Mouse (Mus musculus) CH12.LX (cell line): Measurements from ENCODE around the gene Gm48551. TPM values are rescaled to one million over a fixed set of nuclear protein-coding genes. Genes with fewer than 3 reads are reported as not detected.

Source experiments
- DNase-seq: peaks from one replicate; pipeline ENCODE4 v3.0.0-alpha.2; 2013; ENCODE audit errors: extremely low read depth
- H3K27ac ChIP-seq: 2 replicates; pipeline ENCODE4 v1.5.1; 2012; ENCODE audit warnings: low read depth, mild to moderate bottlenecking, control low read depth, moderate library complexity; ENCODE audit not compliant: insufficient read depth
- H3K27me3 ChIP-seq: replicated peaks from 2 replicates; pipeline ENCODE3; 2012; ENCODE audit warnings: inconsistent platforms
- H3K36me3 ChIP-seq, 2 experiments: replicated peaks in 1 of 2; 2 replicates each; pipeline versions ENCODE3 to v1.6.1; 2012; ENCODE audit warnings: inconsistent platforms in 1 of 2, low read length in 1 of 2, mild to moderate bottlenecking in 1 of 2, mixed read lengths in 1 of 2, moderate library complexity in 1 of 2; ENCODE audit not compliant: control insufficient read depth in 1 of 2, insufficient read depth in 1 of 2
- H3K4me1 ChIP-seq, 2 experiments: 2 replicates each; pipeline ENCODE4 v1.6.1; 2012; ENCODE audit warnings: inconsistent platforms in 1 of 2, moderate library complexity in 1 of 2; ENCODE audit not compliant: insufficient read depth in 2 of 2, control insufficient read depth in 1 of 2
- H3K4me2 ChIP-seq: 2 replicates; pipeline ENCODE4 v1.6.1; 2012; ENCODE audit warnings: low read depth, mild to moderate bottlenecking, control low read depth; ENCODE audit not compliant: poor library complexity, insufficient read depth, severe bottlenecking
- H3K4me3 ChIP-seq, 3 experiments: fragments of 150-350 bp in 1 of 3; sonication (generic) in 1 of 3; replicated peaks in 1 of 3; 2 replicates each; pipeline versions ENCODE3 to v1.5.1; 2011 to 2012; ENCODE audit warnings: low read depth in 2 of 3, low read length in 2 of 3, mild to moderate bottlenecking in 2 of 3, moderate library complexity in 2 of 3, control low read depth in 1 of 3, improper control_type of control experiment in 1 of 3, inconsistent platforms in 1 of 3, mixed read lengths in 1 of 3; ENCODE audit not compliant: poor library complexity in 1 of 3
- H3K79me2 ChIP-seq: replicated peaks from 2 replicates; pipeline ENCODE4 v1.6.1; 2012; ENCODE audit warnings: mild to moderate bottlenecking, moderate library complexity; ENCODE audit not compliant: control insufficient read depth, poor library complexity, insufficient read depth, severe bottlenecking; ENCODE audit errors: extremely low read depth
- H3K9ac ChIP-seq: 2 replicates; pipeline ENCODE4 v1.6.1; 2012; ENCODE audit warnings: low read depth, mild to moderate bottlenecking, control low read depth, moderate library complexity; ENCODE audit not compliant: insufficient read depth
- H3K9me3 ChIP-seq: replicated peaks from 2 replicates; pipeline ENCODE3; 2012; ENCODE audit warnings: low read length, inconsistent platforms, mixed read lengths
- BHLHE40 ChIP-seq: IDR thresholded peaks from 2 replicates; pipeline ENCODE4 v1.6.1; 2011; ENCODE audit warnings: mild to moderate bottlenecking, low read depth, low read length, improper control_type of control experiment
- CHD1 ChIP-seq: IDR thresholded peaks from 2 replicates; pipeline ENCODE4 v1.6.1; 2012; ENCODE audit warnings: low read depth, low read length, improper control_type of control experiment, inconsistent platforms
- CHD2 ChIP-seq: IDR thresholded peaks from 2 replicates; pipeline ENCODE4 v1.6.1; 2011; ENCODE audit warnings: low read length, improper control_type of control experiment
- CTCF ChIP-seq, 2 experiments: IDR thresholded peaks in 1 of 2; conservative IDR thresholded peaks in 1 of 2; 2 replicates each; pipeline ENCODE4 v1.5.1; 2011 to 2012; ENCODE audit warnings: low read depth in 2 of 2, low read length in 2 of 2, improper control_type of control experiment in 1 of 2, inconsistent platforms in 1 of 2, mild to moderate bottlenecking in 1 of 2, moderate library complexity in 1 of 2
- E2F4 ChIP-seq: IDR thresholded peaks from 2 replicates; pipeline ENCODE4 v1.6.1; 2011; ENCODE audit warnings: low read depth, low read length, improper control_type of control experiment; ENCODE audit not compliant: insufficient replicate concordance
- ELF1 ChIP-seq: IDR thresholded peaks from 2 replicates; pipeline ENCODE4 v1.6.1; 2014; ENCODE audit warnings: low read depth, mild to moderate bottlenecking, inconsistent platforms, low read length, improper control_type of control experiment
- EP300 ChIP-seq: IDR thresholded peaks from 2 replicates; pipeline ENCODE4 v1.6.1; 2011; ENCODE audit warnings: low read length, improper control_type of control experiment
- ETS1 ChIP-seq: conservative IDR thresholded peaks from 2 replicates; pipeline ENCODE4 v1.6.1; 2012; ENCODE audit warnings: low read depth, mild to moderate bottlenecking, inconsistent platforms, low read length, improper control_type of control experiment, moderate library complexity
- GABPA ChIP-seq: IDR thresholded peaks from 2 replicates; pipeline ENCODE4 v1.6.1; 2012; ENCODE audit warnings: low read depth, low read length, improper control_type of control experiment, inconsistent platforms; ENCODE audit not compliant: insufficient replicate concordance
- HCFC1 ChIP-seq: IDR thresholded peaks from 2 replicates; pipeline ENCODE4 v1.6.1; 2012; ENCODE audit warnings: low read depth, mild to moderate bottlenecking, inconsistent platforms, low read length, improper control_type of control experiment
- IRF4 ChIP-seq: IDR thresholded peaks from 2 replicates; pipeline ENCODE4 v1.6.1; 2014; ENCODE audit warnings: low read depth, mild to moderate bottlenecking, inconsistent platforms, low read length, improper control_type of control experiment
- JUN ChIP-seq: IDR thresholded peaks from 2 replicates; pipeline ENCODE4 v1.6.1; 2011; ENCODE audit warnings: low read depth, mild to moderate bottlenecking, low read length, improper control_type of control experiment, moderate library complexity; ENCODE audit not compliant: insufficient read depth
- JUND ChIP-seq: conservative IDR thresholded peaks from 2 replicates; pipeline ENCODE4 v1.6.1; 2011; ENCODE audit warnings: low read depth, low read length, improper control_type of control experiment
- KAT2A ChIP-seq: IDR thresholded peaks from 2 replicates; pipeline ENCODE4 v1.6.1; 2012; ENCODE audit warnings: low read length, improper control_type of control experiment, inconsistent platforms; ENCODE audit not compliant: insufficient replicate concordance
- MAFK ChIP-seq: IDR thresholded peaks from 2 replicates; pipeline ENCODE4 v1.6.1; 2011; ENCODE audit warnings: low read length, improper control_type of control experiment; ENCODE audit not compliant: insufficient replicate concordance
- MAX ChIP-seq: IDR thresholded peaks from 2 replicates; pipeline ENCODE4 v1.6.1; 2011; ENCODE audit warnings: low read length, improper control_type of control experiment
- MAZ ChIP-seq: IDR thresholded peaks from 2 replicates; pipeline ENCODE4 v1.6.1; 2012; ENCODE audit warnings: low read depth, mild to moderate bottlenecking, inconsistent platforms, low read length, improper control_type of control experiment, moderate library complexity
- MEF2A ChIP-seq: IDR thresholded peaks from 2 replicates; pipeline ENCODE4 v1.6.1; 2014; ENCODE audit warnings: low read depth, mild to moderate bottlenecking, inconsistent platforms, low read length, improper control_type of control experiment, borderline replicate concordance
- MXI1 ChIP-seq: IDR thresholded peaks from 2 replicates; pipeline ENCODE4 v1.6.1; 2011; ENCODE audit warnings: mild to moderate bottlenecking, low read depth, low read length, improper control_type of control experiment
- MYC ChIP-seq: IDR thresholded peaks from 2 replicates; pipeline ENCODE4 v1.6.1; 2011; ENCODE audit warnings: low read depth, mild to moderate bottlenecking, improper control_type of control experiment, low read length
- NELFE ChIP-seq: IDR thresholded peaks from 2 replicates; pipeline ENCODE4 v1.6.1; 2011; ENCODE audit warnings: low read depth, low read length, improper control_type of control experiment
- NRF1 ChIP-seq: IDR thresholded peaks from 2 replicates; pipeline ENCODE4 v1.6.1; 2014; ENCODE audit warnings: low read depth, mild to moderate bottlenecking, inconsistent platforms, low read length, improper control_type of control experiment, moderate library complexity
- PAX5 ChIP-seq: IDR thresholded peaks from 2 replicates; pipeline ENCODE4 v1.6.1; 2012; ENCODE audit warnings: low read length, inconsistent platforms, mixed read lengths
- POLR2A ChIP-seq: IDR thresholded peaks from 2 replicates; pipeline ENCODE4 v1.6.1; 2011; ENCODE audit warnings: low read depth, mild to moderate bottlenecking, improper control_type of control experiment, low read length
- POLR2AphosphoS2 ChIP-seq: IDR thresholded peaks from 2 replicates; pipeline ENCODE4 v1.6.1; 2011; ENCODE audit warnings: low read depth, low read length, improper control_type of control experiment
- RAD21 ChIP-seq: IDR thresholded peaks from 2 replicates; pipeline ENCODE4 v1.6.1; 2011; ENCODE audit warnings: low read depth, mild to moderate bottlenecking, low read length, improper control_type of control experiment, moderate library complexity
- RCOR1 ChIP-seq: conservative IDR thresholded peaks from 2 replicates; pipeline ENCODE4 v1.6.1; 2012; ENCODE audit warnings: low read depth, mild to moderate bottlenecking, inconsistent platforms, low read length, improper control_type of control experiment
- SIN3A ChIP-seq: IDR thresholded peaks from 2 replicates; pipeline ENCODE4 v1.6.1; 2012; ENCODE audit warnings: low read length, improper control_type of control experiment, inconsistent platforms
- SMC3 ChIP-seq: IDR thresholded peaks from 2 replicates; pipeline ENCODE4 v1.6.1; 2011; ENCODE audit warnings: low read depth, low read length, improper control_type of control experiment
- TBP ChIP-seq: conservative IDR thresholded peaks from 2 replicates; pipeline ENCODE4 v1.6.1; 2011; ENCODE audit warnings: low read depth, low read length, improper control_type of control experiment
- TCF12 ChIP-seq: IDR thresholded peaks from 2 replicates; pipeline ENCODE4 v1.6.1; 2014; ENCODE audit warnings: low read depth, mild to moderate bottlenecking, inconsistent platforms, low read length, improper control_type of control experiment
- UBTF ChIP-seq: IDR thresholded peaks from 2 replicates; pipeline ENCODE4 v1.6.1; 2012; ENCODE audit warnings: low read depth, mild to moderate bottlenecking, inconsistent platforms, low read length, improper control_type of control experiment, moderate library complexity
- USF1 ChIP-seq: IDR thresholded peaks from 2 replicates; pipeline ENCODE4 v1.6.1; 2014; ENCODE audit warnings: low read depth, mild to moderate bottlenecking, inconsistent platforms, low read length, improper control_type of control experiment
- USF2 ChIP-seq: conservative IDR thresholded peaks from 2 replicates; pipeline ENCODE4 v1.6.1; 2011; ENCODE audit warnings: low read depth, low read length, improper control_type of control experiment
- ZC3H11A ChIP-seq: IDR thresholded peaks from 2 replicates; pipeline ENCODE4 v1.6.1; 2012; ENCODE audit warnings: low read depth, mild to moderate bottlenecking, inconsistent platforms, low read length, improper control_type of control experiment
- ZKSCAN1 ChIP-seq: IDR thresholded peaks from 2 replicates; pipeline ENCODE4 v1.6.1; 2012; ENCODE audit warnings: low read depth, inconsistent platforms, low read length, improper control_type of control experiment, borderline replicate concordance
- ZMIZ1 ChIP-seq: IDR thresholded peaks from 2 replicates; pipeline ENCODE4 v1.6.1; 2012; ENCODE audit warnings: low read depth, mild to moderate bottlenecking, inconsistent platforms, low read length, improper control_type of control experiment
- ZNF384 ChIP-seq: IDR thresholded peaks from 2 replicates; pipeline ENCODE4 v1.6.1; 2012; ENCODE audit warnings: low read depth, low read length, improper control_type of control experiment, inconsistent platforms
- dilution Hi-C: fragments of 300-500 bp; cut with MboI; formaldehyde crosslinking; loops from 2 replicates; pipeline ENCODE4 v1.14.3; 2020; ENCODE audit warnings: low sequenced_read_pairs; ENCODE audit not compliant: extremely low pct_unique_long_range_greater_than_20kb, extremely low pct_ligation_motif_present
- in situ Hi-C: fragments of 300-500 bp; cut with MboI; formaldehyde crosslinking; loops from 3 replicates; pipeline ENCODE4 v1.14.3; 2019; ENCODE audit warnings: low sequenced_read_pairs, low pct_ligation_motif_present, low pct_unique_long_range_greater_than_20kb, mixed read lengths
- polyA plus RNA-seq: library from polyadenylated mRNA; unstranded; fragments of >175 nt; gene quantifications from 2 replicates; pipeline ENCODE4 v1.2.1, GENCODE M21; 2012; ENCODE audit warnings: low read depth; ENCODE audit not compliant: insufficient read length
- total RNA-seq, 2 experiments: library from RNA; depleted of rRNA; stranded (reverse); fragments of 300-350 nt in 1 of 2; fragments of >200 nt in 1 of 2; gene quantifications; 2 replicates each; pipeline ENCODE4 v1.2.3; 2012 to 2014

The Gm48551 gene
- total and polyA plus RNA-seq, 3 experiments: 1.0 to 3.4 (median 1.2) TPM

DNA sequence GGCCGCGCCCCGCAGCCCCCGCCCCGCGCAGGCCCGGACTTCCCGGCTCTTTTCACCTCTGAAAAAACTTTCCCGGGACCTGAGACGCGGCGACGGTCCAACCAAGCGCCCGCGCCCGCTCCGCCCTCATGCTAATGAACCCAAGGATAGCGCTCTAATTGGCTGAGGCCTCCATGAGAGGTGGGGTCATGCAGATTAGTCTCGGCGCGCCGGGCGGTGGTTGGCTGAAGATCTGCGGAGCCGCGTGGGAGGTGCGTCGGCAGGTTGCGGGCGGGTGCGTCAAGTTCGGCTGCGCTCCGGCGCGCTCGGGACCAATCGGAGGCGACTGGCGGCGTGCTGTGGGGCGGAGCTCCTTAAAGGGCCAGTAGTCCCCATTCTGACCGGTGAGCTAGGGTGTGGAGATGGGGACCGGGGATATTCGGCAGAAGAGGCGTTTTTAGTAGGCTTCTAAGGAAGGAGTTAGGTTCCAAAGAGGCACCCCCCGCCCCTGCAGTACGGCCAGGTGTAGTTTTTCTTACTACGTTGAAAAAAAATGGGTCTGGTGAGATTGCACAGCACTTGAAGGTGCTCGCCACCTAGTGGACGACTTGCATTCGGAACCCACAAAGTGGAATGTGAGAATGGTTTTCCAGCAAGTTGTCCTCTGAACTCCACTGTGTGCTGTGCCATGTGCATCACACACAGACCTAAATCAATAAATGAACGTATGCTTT lies 33.8 kb upstream of the Gm48551 start, which contains the start of gene Hmg20b:
TSS of gene Hmg20b (minus strand) at position 130 of the 713 bp plus-strand sequence.
- H3K27me3 ChIP-seq: no peaks in the 10 kb centered on the region
- H3K36me3 ChIP-seq: peaks cover 20 to 33% of the 10 kb centered on the region in 2 experiments
- H3K4me1 ChIP-seq: peaks cover 7 to 36% of the 10 kb centered on the region in 2 experiments
- H3K4me2 ChIP-seq: peak within 1 kb of the TSS; percentile 89
- 0 out of 2 replicates have a peak within 1 kb of the TSS, but pooled peaks have one; percentile 2 for H3K27ac ChIP-seq
- DNase-seq: peak; percentile 97
- dilution Hi-C loops (no loop called here), in situ Hi-C loops (loop anchor here (10.0 kb wide), 1 partner anchor 156 kb away; no protein-coding TSS in a partner anchor)
- peak within 1 kb of the TSS; percentile 80 for H3K9ac ChIP-seq
- TF ChIP-seq POLR2A: peak; percentile 65
- peak; percentile 51 for TF ChIP-seq SMC3
- peak; percentile 42; the same call in 1 of the 2 replicates for TF ChIP-seq BHLHE40
- TF ChIP-seq UBTF: no peak
- TF ChIP-seq CTCF (conservative IDR thresholded peaks at IDR 0.05 in 1 of 2, IDR thresholded peaks at IDR 0.05 in 1 of 2; ENCODE audit: low read depth in 2 of 2, low read length in 2 of 2): peak; percentile 80 to 81
- TF ChIP-seq TBP: peak; percentile 84; the same call in 1 of the 2 replicates
- TF ChIP-seq RAD21: peak; percentile 32
- TF ChIP-seq NRF1: peak; percentile 70
- peak; percentile 56; the same call in 1 of the 2 replicates for TF ChIP-seq ZMIZ1
- TF ChIP-seq NELFE: no peak
- no peak for TF ChIP-seq POLR2AphosphoS2
- TF ChIP-seq EP300: no peak
- no peak for TF ChIP-seq ZC3H11A
- TF ChIP-seq MYC: no peak
- TF ChIP-seq MAFK: no peak
- TF ChIP-seq GABPA: no peak
- peak; percentile 49; the same call in 1 of the 2 replicates for TF ChIP-seq MAZ
- TF ChIP-seq ZKSCAN1: no peak
- TF ChIP-seq IRF4: peak; percentile 5; the same call in 1 of the 2 replicates
- peak; percentile 81 for TF ChIP-seq ZNF384
- no peak for TF ChIP-seq MXI1
- no peak for TF ChIP-seq CHD1
- TF ChIP-seq SIN3A: peak; percentile 62
- TF ChIP-seq PAX5: no peak
- TF ChIP-seq USF2: no peak
- TF ChIP-seq E2F4: no peak
- no peak for TF ChIP-seq JUN
- no peak for TF ChIP-seq ETS1
- no peak for TF ChIP-seq JUND
- peak; percentile 6; the same call in 1 of the 2 replicates for TF ChIP-seq USF1
- TF ChIP-seq HCFC1: peak; percentile 87
- TF ChIP-seq MAX: peak; percentile 48; the same call in 1 of the 2 replicates
- 0 out of 2 replicates have a peak, but pooled peaks have one; percentile 63 for TF ChIP-seq RCOR1
- peak; percentile 81; the same call in 1 of the 2 replicates for TF ChIP-seq CHD2
- peak; percentile 51 for TF ChIP-seq TCF12
- peak; percentile 76; the same call in 1 of the 2 replicates for TF ChIP-seq KAT2A
- TF ChIP-seq MEF2A: peak; percentile 53; the same call in 1 of the 2 replicates
- TF ChIP-seq ELF1: peak; percentile 63
- no peaks in the 10 kb centered on the region for H3K79me2 ChIP-seq
- peak within 1 kb of the TSS; percentile 74 to 89 (median 80) for H3K4me3 ChIP-seq
- H3K9me3 ChIP-seq: no peaks in the 10 kb centered on the region
